Mouse (Mus musculus) right cerebral cortex, postnatal 36 days (tissue): Measurements from ENCODE around the gene Slc5a5.
A peak's percentile ranks its signal among the peaks of the same experiment; 100 is the strongest.

Experiments used
- DNase-seq, 2 experiments: peaks; one replicate each; pipeline ENCODE4 v3.0.0; 2022; ENCODE audit warnings: low spot score in 2 of 2, mixed read lengths in 1 of 2

Slc5a5 gene

DNA sequence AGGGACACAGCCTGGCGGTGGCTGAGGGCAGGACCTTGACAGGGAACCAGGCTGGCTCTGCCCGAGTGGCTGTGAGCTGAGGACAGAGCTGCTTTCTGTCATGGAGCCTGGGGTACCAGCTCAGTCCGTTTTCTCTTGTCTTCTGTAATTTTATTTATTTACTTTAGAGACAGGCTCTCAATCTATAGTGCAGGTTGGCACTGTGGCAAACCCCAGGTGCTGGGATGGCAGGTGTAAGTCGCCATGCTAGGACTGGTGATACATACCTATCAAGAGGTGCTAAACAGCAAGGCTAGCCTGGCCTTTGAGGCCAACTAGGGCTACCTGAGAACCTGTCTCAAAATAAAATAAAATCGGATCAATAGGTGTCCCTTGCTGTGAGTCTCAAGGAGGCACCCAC lies 36.5 kb downstream of the Slc5a5 start:
- DNase-seq, result no peak

DNA sequence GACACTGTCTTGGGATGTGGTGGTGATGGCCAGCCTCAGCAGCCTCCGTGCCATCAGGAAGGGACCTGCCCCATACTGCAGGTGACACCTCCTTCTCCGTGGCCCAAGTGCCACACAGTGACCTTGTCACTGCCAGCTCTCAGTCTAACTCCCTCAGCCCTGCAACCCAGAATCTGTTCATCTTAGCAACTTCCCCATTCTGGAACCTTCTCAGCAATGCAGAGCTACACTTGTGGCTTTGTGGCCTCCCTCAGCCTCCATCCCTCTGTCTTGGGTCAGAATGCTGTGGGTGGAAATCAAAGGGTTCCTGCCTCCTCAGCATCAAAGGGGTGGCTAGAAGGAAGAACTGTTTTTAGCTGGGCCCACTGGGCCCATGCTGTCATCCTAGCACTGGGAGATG lies 38.7 kb downstream of the Slc5a5 start:
- DNase-seq, result no peak

DNA sequence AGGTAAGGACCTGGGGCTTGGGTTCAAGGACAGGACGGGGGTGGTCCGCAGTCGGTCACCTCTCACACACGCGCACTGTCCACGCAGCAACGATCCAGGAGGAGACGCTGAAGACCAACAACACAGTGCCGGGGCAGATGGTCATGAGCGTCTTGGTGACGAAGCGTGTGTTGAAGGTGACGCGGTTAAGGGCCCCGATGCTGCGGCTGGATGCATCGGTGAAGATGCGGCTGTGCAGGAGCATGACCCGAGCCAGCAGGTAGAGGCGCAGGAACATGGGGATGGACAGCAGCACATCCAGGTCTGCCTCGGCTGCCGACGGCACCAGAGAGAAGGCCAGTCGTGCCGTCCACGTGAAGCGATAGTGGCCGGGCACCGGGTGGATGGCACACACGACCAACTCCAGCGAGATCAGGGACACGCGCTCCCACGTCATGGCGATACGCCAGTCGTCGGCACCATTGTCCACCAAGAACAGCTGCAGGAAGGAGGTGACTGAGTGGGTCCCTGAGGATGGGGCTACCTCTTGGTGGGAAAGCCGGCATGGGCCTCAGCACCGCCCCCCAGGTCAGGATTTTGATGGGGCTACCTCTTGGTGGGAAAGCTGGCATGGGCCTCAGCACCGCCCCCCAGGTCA lies 39.8 kb downstream of the Slc5a5 start:
- DNase-seq, result no peak

DNA sequence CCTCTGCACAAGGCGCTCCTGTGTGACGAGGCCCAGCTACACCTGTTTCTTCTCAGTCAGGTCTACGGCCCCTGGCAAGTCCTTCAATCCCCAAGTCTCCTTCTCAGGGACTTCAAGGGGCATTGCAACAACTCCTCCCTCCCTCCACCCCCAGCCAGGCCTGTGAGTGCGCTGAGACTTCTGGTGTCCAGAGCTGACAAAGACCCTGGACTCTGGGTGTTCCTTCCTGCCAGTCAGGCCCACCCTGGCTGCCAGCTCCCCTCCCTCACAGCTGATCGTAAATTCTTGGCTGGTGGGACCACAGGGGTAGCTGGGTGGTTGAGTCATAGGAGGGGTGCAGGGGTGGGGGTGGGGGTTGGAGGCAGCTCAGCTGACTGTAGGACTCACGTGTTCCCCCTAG lies 40.7 kb downstream of the Slc5a5 start:
- no peak for DNase-seq

DNA sequence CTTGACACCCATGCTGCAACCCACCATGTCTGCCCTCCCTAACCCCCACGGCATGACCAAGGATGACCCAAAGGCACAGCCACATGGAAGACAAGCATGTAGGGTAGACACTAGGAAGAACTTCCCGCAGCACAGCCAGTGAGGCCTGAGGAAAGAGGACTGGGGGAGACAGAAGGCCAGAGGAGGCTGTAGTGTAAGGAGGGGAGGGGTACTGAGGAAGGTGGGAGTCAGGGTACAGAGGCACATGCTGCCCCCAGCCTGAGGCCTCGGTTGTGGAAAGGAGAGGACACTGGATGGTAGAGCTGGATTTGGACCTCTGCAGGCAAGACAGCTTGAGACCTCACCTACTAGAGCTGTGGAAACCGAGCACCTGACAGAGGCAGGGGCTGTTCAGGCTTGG lies 41.6 kb downstream of the Slc5a5 start:
- DNase-seq, result no peak

DNA sequence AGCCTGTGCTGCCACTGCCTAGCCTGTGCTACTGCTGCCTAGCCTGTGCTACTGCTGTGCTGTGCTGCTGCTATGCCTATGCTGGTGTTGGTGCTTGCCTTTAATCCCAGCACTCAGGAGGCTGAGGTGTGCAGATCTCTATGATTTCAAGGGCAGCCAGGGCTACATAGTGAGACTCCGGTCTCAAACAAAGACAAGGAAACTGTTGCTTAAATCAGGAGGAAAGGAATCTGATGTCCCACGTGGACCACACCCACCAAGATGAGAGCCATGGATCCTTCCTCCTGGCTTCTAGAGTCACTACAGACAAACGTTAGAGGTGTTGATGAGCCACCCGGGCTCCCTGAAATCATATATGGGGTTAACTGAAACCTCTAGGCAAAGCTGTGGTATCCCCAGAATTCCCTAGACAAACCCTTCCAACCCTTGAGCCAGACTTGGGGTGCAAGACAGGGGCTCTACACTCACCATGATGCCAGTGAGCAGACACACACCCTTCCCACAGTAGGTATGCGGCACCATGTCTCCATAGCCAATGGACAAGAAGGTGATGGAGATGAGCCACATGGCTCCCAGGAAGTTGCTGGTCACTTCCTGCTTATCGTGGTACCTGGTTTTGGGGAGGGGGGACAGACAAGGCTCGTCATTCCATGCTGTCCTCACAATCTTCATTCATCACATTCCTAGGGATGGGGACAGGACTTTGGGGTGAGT lies 42.3 kb downstream of the Slc5a5 start:
- no peak for DNase-seq

DNA sequence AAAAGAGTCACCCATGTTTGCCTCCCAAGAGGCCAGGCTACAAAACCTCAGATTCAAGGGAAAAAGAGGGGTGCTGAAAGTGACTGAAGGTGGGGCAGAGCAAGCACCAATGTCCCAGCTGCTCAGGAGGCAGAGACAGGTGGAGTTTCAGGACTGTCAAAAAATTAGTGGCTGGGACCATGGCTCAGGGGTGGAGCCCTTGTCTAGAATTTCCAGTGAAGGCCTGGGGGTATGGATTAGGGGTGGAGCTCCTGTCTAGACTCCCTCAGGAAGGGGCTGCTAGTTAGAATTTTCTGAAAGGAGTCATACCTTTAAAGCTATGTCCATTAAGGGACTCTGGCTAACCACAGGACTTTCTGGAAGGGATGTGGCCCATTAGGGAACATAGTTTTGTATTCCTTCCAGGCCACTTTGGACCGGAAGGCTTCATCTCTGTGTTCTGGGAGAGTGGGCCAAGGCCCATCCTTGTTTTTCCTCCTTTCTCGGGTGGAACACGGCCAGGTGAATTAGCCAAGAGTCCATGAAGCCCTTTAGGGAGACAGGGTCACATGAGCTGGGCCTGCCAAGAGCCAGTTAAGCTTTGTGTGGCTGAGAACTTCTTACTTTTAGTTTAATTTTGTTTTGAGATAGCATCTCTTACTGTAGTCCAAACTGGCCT lies 43.1 kb downstream of the Slc5a5 start:
- no peak for DNase-seq

DNA sequence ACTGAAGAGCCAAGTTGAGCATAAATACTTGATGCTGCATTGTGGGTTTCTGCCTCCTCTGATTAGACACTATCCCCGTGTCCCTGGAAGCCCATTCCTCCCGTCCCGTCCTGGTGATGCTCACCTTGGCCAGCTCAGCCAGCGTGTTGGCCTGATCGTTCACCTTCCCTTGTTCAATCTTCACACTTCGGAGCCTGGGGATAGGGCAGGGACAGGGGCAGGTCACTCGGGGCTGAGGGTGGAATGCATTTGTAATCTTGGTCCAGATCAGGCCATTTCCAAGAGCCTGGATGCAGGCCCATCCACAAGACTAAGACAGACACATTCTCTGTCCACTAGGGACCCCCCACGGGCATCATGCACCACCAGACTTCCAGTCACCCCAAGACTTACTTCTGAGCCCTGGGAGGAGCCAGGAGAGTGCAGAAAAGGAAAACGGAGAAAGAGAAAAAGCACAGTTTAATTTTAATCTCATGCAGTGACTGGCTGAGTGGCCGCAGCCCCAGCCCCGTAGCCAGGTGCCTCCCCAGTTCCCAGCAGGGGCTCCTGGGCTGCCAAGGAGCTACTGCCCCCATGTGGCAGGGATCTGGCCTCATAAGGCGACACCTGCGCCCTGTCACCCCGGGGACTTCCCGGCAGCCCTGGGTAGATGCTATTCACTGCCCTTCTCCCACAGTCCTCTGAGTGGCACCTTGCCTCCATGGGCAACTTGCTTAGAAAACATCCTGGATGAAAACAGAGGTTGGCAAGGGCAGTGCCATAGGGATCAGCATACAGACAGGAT lies 46.0 kb downstream of the Slc5a5 start:
- no peak for DNase-seq

DNA sequence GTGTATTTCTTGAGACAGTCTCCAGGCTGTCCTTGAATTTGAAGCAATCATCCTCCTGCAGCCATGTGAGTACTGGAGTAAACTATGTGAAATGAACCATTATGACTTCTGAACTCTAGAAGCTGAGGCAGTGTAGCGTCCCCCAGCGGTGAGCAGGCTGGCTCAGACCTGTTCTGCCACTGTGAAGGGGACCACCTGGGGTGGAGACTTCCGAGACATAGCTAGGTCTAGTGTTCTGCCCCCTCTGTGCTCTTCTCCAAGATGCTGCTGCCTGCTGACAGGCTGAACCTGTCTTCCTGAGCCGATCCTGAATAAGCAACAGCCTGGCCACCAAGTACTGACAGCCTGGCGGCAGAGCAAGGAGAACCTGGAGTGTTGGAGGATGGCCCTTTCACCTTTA lies 47.4 kb downstream of the Slc5a5 start:
- no peak for DNase-seq

DNA sequence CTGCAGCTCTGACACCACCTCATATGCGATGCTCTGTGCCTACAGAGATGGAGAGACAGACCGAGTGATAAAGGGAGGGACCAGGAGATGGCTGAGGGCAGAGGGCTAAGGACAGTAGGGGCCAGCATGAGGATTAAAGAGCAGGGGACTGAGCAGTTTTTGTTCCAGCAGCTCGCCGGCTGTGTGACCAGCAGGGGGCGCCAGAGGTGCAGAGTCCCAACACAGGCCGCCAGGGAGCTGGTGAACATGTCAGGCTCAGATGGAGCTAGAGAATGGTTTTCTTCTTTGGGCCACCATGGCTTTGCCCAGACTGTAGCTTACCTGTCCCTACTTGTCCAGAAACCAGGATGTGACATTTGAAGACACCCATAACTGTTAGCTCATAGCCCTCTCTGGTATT lies 48.0 kb downstream of the Slc5a5 start:
- DNase-seq, result peak; percentile 69 to 76

DNA sequence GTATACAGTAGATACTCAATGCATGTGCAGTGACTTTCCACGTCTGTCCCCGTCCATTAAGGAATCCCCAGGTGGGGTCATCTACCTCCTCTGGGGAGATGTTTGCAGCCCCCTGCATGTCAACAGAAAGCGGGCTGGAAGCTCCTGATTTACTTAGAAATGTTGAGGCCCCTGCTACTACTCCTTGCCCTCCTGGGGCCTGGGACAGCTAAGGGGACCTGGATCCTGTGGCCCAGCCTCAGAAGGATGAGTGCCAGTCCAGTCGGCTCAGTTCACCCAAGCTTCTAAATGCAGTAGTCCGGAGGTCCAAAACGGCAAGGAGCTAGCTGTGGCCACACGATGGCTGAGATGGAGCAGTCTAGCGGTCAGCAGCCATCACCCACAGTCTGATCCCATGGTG lies 48.6 kb downstream of the Slc5a5 start:
- no peak for DNase-seq

DNA sequence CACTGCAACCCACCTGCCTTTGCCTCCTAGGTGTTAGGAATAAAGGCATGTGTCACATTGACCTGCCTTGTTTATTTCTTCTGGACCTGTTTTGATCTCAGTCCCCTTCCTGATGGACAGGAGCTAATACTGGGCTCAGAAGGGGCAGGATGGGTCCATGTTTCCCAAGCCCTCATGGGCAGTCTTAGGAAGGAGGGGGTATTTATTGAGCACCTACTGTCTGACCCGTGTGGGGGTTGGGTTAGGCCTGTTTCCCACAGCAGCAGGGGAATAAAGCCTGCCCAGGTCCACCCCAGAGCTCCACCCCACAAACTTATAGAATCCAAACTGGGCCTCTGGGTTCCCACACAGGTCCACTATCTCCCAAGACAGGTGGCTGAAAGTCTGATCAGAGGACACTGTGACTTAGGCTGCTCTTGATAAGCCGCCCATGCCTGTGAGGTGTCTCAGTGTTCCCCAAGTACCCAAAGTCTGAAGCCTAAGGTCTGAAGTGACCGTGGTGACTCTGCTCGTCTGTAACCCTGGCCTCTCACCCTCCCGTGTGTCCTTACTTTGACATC lies 49.3 kb downstream of the Slc5a5 start:
- DNase-seq, result no peak

DNA sequence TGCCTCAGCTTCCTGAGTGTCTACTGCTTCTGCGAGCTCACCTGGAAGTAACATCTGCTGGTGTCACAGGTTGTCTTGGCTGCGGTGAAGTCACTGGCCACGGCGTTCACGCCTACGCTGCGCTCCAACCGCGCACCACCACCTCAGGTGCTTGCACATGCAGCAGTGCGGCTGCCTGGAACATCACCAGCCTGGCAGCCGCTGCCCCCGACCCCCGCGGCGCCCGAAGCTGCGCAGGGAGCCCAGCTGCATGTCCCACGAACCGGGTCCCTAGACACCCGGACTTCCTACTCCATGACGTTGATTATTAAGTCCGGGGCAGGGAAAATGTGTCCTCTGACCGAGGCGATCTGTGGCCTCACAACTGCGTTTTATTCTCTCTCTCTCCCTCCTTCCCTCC lies 50.1 kb downstream of the Slc5a5 start:
- no peak for DNase-seq

DNA sequence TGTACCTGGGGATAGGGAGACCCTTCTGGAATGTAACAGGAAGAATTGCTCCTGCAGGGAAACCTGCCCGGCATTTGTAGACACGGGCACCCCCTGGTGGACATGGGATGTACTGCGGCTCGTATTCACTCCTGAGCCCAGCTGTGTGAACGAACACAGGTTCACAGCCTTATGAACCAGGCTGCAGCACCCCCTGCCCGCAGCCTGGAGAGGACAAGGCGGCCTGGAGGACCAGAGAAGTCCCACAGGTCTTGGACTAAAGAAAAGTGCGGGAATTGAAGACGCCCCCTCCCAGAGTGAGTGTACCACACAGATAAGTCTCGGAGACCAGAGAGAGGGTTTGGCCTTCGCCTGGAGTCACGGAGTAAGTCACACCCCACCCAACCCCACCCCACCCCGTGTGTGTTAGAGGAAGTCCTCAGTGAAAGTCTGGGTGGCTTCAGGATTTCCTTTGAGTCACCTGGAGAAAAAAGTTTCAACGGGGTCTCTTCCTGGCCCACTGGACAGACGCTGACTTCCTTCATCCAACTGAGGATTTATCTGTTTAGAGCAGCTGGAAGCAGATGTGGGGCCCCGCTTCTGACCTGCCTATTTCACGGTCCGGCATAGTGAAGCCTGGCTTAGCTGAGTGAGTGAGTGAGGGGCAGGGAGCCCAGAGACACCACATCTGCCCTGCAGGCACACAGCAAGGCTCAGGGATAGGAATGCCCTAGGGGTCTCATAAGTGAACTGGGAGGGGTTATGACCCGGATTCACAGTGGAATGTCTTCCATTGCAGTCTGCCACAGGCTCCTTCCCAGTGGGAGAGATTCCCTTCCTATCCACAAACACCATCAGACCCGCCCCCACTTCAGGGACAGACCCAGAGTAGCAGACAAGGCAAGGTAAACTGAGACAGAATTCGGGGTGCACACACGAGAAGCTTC lies 51.1 kb downstream of the Slc5a5 start:
- peak; percentile 78 to 80 for DNase-seq

DNA sequence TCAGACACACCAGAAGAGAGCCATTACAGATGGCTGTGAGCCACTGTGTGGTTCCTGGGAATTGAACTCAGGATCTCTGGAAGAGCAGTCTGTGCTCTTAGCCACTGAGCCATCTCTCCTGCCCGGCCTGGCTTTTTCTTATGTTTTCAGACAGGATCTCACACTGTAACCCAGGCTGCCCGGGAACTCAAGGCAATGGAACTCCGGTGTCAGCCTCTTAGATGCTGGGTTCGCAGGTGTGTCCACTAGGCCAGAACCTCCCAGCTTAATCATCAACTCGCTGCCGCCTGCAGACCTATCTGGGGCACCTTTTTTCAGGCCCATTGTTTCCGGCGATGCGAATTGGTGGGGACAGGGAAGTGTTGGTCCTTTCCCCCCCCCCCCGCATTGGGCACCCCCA lies 52.0 kb downstream of the Slc5a5 start:
- DNase-seq, result no peak

DNA sequence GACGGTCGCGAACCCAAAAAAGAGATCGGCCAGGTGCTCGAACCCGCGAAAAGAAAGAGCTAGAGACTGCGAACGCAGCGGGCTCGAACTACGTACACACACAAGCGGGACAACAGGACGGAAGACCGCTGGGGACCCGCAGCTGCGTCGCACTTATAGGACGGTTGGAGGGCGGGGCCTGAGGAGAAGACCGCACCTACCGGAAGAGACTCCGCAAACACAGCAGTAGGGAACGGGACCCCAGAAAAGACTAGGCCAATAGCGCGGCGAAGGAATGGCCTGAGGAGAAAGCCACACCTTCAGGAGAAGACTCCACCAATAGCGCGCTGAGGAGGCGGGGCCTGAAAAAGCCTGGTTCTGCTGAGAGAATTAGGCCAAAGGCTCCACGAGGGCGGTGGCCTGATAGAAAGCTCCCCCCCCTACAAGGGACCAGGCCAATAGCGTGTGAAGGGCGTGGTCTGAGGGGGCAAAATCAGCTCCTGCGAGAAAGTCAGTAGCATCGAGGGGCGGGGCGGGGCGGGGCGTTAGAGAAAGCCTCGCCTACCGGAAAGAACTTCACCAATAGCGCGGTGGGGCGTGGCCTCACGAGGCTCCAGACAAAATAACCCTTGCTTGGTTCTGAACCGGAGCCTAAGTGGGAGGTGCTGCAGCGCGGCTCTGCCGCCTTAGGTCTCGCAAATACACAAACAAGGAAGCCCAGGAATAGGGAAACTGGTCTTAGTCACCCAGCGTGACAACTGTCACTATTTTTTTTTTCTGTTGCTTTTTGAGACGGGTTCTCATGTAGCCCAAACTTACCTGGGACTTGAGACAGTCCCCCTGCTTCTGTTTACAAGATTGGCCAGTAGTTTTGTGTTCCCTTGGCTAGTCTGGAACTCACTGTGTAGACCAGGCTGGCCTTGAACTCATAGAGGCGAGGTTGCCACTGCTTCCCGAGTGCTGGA lies 52.9 kb downstream of the Slc5a5 start, which contains the start of gene Arrdc2:
Gene Arrdc2 (minus strand): TSS at position 313 of the 944 bp plus-strand sequence.
- peak; percentile 99 to 100 for DNase-seq

DNA sequence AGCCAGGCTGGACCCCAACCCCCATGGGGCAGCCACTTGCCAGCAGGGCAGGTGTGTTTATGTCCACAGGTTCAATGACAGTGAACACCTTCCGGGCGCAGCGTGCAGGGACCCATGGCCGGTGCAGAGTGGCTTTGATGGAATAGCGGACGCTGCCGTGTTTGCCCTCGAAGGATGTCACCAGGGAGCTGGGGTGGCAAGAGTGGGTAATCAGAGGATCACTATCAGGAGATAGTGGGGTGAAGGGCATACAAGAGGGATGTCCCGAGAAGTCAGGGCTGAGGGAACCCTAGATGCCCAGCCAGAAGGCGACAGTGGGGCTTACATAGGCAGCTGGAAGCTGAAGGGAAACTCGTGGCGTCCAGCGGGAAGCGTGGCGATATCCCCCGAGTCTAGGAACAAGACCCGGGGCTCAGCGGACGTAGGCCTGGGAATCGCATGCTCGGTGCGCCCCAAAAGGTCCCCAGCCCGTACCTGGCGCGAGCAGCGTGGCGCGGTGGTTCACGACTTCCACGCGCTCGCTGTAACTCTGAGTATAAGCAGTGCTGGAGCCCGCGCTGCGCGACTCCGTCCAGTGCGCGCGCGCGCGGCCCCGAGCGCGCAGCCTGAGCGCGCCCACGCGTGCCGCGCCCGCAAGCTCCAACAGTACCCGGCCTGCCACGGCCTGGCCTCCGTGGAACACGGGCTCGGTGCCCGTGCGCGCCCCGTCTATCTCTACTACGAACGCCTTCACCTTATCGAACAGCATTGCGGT lies 53.7 kb downstream of the Slc5a5 start:
- no peak for DNase-seq

DNA sequence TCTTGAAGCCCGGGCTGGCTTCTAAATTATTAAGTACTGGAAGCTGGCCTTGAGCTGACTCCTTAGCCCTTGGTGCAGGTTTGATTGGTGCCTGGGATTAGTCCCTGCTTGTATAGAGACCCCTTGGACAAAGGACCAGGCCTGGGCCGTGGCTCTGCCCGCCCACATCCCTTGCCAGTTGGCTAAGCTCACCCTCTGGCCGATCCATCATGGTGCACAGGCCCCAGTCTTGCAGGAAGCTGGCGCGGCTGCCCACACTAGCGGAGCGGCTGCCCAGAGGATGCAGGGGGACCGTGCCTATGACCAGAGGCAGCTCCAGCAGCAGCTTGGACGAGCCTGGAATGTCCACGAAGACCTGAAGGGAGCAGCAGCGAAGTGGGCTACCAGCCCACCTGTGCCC lies 55.9 kb downstream of the Slc5a5 start:
- DNase-seq, result no peak

DNA sequence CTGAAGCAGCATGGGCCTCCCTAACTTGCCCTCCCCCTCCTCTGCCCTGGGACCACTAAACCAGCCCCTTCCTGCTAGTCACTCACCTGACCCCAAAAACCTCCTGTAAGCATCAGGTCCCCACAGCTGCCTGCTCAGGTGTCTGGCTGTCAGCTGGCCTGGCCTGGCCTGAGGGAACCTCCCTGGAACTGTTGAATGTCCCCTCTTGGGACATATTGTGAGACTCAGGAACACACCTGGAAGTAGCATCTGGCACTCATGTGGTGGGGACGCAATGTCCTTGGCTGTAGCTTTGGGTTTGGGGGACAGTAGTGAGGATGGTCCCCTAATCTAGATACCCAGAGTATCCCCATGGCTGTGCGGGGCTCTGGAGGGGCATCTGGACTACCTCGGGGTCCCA lies 58.5 kb downstream of the Slc5a5 start:
- no peak for DNase-seq
